Mouse (Mus musculus): ENCODE measurements around the gene Morc1. TPM values are rescaled to one million over a fixed set of nuclear protein-coding genes. Genes with fewer than 3 reads are reported as not detected.

The Morc1 gene
- total RNA-seq, 2 experiments from 2014 or later, result not detected

GRCm38 (mm10) chr16:48621019-48621418 lies 190.0 kb downstream of the Morc1 start:
- ATAC-seq (replicated peaks; ENCODE audit: poor library complexity, severe bottlenecking), result no peak

GRCm38 (mm10) chr16:48623447-48623846 lies 192.4 kb downstream of the Morc1 start:
- ATAC-seq (replicated peaks; ENCODE audit: poor library complexity, severe bottlenecking), result peak; percentile 80

DNA sequence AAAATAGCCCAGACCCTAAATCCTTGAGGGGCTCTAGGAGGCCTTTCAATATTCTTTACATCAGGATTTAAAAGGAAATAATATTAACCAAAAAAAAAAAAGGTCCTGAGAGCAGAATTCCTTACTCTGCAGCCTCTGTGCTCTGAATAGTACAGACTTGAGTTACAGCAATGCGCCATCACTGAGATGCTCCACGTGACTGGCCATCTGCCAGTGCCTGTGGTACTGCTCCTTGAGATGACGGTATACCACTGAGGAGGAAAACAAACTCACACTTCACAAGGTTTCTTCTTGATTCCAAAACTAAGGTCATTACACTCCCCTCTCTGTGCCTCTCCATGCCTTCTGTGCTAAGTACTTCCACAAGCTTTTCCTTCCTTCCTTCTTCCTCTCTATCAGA lies 195.1 kb downstream of the Morc1 start:
- ATAC-seq (replicated peaks; ENCODE audit: poor library complexity, severe bottlenecking), result no peak

DNA sequence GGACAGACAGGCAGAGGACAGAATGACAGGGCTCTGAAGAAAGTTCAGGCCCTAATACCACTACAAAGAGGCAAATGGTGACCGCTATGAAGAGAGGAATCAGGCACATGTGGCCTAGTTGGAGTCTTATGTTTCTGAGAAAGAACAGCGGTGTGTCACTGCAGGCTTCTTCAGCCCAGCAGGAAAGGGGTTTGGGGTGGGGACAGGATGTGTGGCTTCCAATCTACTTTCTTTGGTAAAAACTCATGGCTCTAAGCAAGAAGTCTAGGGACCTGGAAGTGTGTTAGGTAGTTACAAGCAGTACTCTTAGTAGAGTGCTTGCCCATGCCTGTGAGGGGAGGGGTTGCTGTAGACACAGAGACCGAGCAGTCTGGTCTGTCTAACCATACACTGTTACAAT lies 196.3 kb downstream of the Morc1 start:
- no peak for ATAC-seq (replicated peaks; ENCODE audit: poor library complexity, severe bottlenecking)

GRCm38 (mm10) chr16:48629710-48630109 lies 198.7 kb downstream of the Morc1 start:
- no peak for ATAC-seq (replicated peaks; ENCODE audit: poor library complexity, severe bottlenecking)

DNA sequence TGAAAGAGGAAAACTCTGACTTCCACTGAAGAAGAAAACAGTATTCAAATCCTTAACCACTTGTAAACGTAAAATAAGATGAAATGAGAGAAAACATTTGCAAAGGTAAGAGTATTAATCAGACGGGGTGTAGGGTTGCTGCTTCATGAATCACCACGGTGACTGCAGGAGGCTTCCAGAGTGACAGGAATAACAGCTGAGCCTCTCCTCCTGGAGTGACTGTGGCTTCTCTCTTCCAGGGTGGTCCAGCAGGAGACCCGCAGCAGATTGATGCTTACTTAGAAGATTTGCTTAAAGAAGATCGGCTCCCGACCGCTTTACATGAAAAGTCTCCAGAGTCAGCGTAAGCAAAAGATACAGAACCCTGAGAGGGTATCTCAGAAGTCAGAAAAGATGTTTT lies 199.4 kb downstream of the Morc1 start:
- ATAC-seq (replicated peaks; ENCODE audit: poor library complexity, severe bottlenecking), result no peak

GRCm38 (mm10) chr16:48632351-48632750 lies 201.3 kb downstream of the Morc1 start:
- peak; percentile 62 for ATAC-seq (replicated peaks; ENCODE audit: poor library complexity, severe bottlenecking)

GRCm38 (mm10) chr16:48646246-48646645 lies 215.2 kb downstream of the Morc1 start:
- no peak for ATAC-seq (replicated peaks; ENCODE audit: poor library complexity, severe bottlenecking)

GRCm38 (mm10) chr16:48671696-48672095 lies 240.7 kb downstream of the Morc1 start:
- ATAC-seq (replicated peaks; ENCODE audit: poor library complexity, severe bottlenecking), result peak; percentile 57

GRCm38 (mm10) chr16:48672664-48673063 lies 241.6 kb downstream of the Morc1 start:
- no peak for ATAC-seq (replicated peaks; ENCODE audit: poor library complexity, severe bottlenecking)

- peak; percentile 76 for ATAC-seq (replicated peaks; ENCODE audit: poor library complexity, severe bottlenecking)
These were observed 244.6 kb downstream of the Morc1 start for GRCm38 (mm10) chr16:48675607-48676006.

DNA sequence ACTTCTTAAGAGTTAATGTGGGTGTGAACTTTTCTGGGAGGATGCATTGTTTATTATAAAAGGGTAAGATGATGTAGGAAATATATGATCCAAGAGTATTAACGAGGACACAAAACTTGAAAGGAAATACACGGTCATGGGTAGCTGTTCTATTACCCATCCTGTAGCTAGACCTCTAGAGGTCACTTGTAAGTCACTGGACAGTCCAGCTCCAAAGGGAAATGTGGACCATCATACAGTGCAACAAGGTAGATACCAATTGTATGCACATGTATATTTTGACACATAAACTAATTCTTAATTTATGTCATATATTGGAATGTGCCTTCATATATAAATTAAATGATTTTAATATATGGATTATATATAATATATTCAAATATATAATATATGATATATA lies 245.2 kb downstream of the Morc1 start:
- no peak for ATAC-seq (replicated peaks; ENCODE audit: poor library complexity, severe bottlenecking)

GRCm38 (mm10) chr16:48677381-48677780 lies 246.3 kb downstream of the Morc1 start:
- ATAC-seq (replicated peaks; ENCODE audit: poor library complexity, severe bottlenecking), result peak; percentile 88

GRCm38 (mm10) chr16:48678029-48678428 lies 247.0 kb downstream of the Morc1 start:
- peak; percentile 20 for ATAC-seq (replicated peaks; ENCODE audit: poor library complexity, severe bottlenecking)

Other genes starting within 250 kb of the Morc1 start
- not detected in 2 replicates for gene Dppa4, start 147.5 kb upstream of the Morc1 start, total RNA-seq (2014; fragmentation: Nextera tagmentation)
- gene Dppa4, start 147.5 kb upstream of the Morc1 start, total RNA-seq (2017), result not detected in 2 replicates
- gene Dppa2, start 127.3 kb upstream of the Morc1 start, total RNA-seq (2014; fragmentation: Nextera tagmentation), result not detected in 2 replicates
- not detected in 2 replicates for gene Dppa2, start 127.3 kb upstream of the Morc1 start, total RNA-seq (2017)
- gene Gm5485, start 18.8 kb upstream of the Morc1 start, total RNA-seq (2014; fragmentation: Nextera tagmentation), result not detected in 2 replicates
- gene Gm5485, start 18.8 kb upstream of the Morc1 start, total RNA-seq (2017), result not detected in 2 replicates